Mouse (Mus musculus) forebrain, embryonic 11.5 days (tissue): ENCODE results near the gene Lzts3. TPM values are rescaled to one million over a fixed set of nuclear protein-coding genes. Genes with fewer than 3 reads are reported as not detected.

ENCODE experiments used
- ATAC-seq: fragments of 200-750 bp; cut with Nextera tagmentation; replicated peaks from 2 replicates; pipeline ENCODE4 v1.8.0; 2017; ENCODE audit warnings: moderate TSS enrichment; ENCODE audit not compliant: low FRiP score
- DNase-seq: peaks from one replicate; pipeline ENCODE4 v3.0.0-alpha.2; 2017; ENCODE audit warnings: low spot score
- H3K27ac ChIP-seq: fragments of 300-500 bp; sonication (generic); 2 replicates; pipeline ENCODE4 v1.5.1; 2014; ENCODE audit warnings: low read depth, low read length
- H3K27me3 ChIP-seq: fragments of 300-500 bp; sonication (generic); 2 replicates; pipeline ENCODE4 v1.6.1; 2014; ENCODE audit warnings: mild to moderate bottlenecking, low read length, mixed read lengths; ENCODE audit not compliant: control insufficient read depth, insufficient read depth
- H3K36me3 ChIP-seq: fragments of 300-500 bp; sonication (generic); 2 replicates; pipeline ENCODE4 v1.6.1; 2014; ENCODE audit warnings: mild to moderate bottlenecking, low read length, moderate library complexity, mixed read lengths; ENCODE audit not compliant: control insufficient read depth, insufficient read depth
- H3K4me1 ChIP-seq: fragments of 300-500 bp; sonication (generic); replicated peaks from 2 replicates; pipeline ENCODE4 v1.6.1; 2014; ENCODE audit warnings: low read length, mixed read lengths; ENCODE audit not compliant: control insufficient read depth, insufficient read depth
- H3K4me2 ChIP-seq: fragments of 300-500 bp; sonication (generic); 2 replicates; pipeline ENCODE4 v1.6.1; 2014; ENCODE audit warnings: low read depth, mild to moderate bottlenecking, low read length, moderate library complexity, mixed read lengths; ENCODE audit not compliant: severe bottlenecking
- H3K4me3 ChIP-seq: fragments of 300-500 bp; sonication (generic); 2 replicates; pipeline ENCODE4 v1.5.1; 2014; ENCODE audit warnings: low read depth, low read length
- H3K9ac ChIP-seq: fragments of 300-500 bp; sonication (generic); 2 replicates; pipeline ENCODE4 v1.6.1; 2014; ENCODE audit warnings: low read length
- H3K9me3 ChIP-seq: fragments of 300-500 bp; sonication (generic); 2 replicates; pipeline ENCODE4 v1.6.1; 2016; ENCODE audit warnings: low read length, mixed read lengths; ENCODE audit not compliant: control insufficient read depth
- WGBS: fragments of 180-500 bp; shearing (Covaris S2); extraction: QIAGEN DNeasy Blood & Tissue Kit; methylation state at CpG from one replicate; pipeline ENCODE4 v1.1.7; 2014; 5-methylcytosine and 5-hydroxymethylcytosine counted together
- polyA plus RNA-seq: library from polyadenylated mRNA; unstranded; fragments of >200 nt; fragmentation: Nextera tagmentation; extraction: Ambion mirVana; gene quantifications from 2 replicates; pipeline ENCODE4 v1.2.1, GENCODE M21; 2014

The Lzts3 gene
- polyA plus RNA-seq, 1 experiment from 2014 or later, result 1.6 TPM

DNA sequence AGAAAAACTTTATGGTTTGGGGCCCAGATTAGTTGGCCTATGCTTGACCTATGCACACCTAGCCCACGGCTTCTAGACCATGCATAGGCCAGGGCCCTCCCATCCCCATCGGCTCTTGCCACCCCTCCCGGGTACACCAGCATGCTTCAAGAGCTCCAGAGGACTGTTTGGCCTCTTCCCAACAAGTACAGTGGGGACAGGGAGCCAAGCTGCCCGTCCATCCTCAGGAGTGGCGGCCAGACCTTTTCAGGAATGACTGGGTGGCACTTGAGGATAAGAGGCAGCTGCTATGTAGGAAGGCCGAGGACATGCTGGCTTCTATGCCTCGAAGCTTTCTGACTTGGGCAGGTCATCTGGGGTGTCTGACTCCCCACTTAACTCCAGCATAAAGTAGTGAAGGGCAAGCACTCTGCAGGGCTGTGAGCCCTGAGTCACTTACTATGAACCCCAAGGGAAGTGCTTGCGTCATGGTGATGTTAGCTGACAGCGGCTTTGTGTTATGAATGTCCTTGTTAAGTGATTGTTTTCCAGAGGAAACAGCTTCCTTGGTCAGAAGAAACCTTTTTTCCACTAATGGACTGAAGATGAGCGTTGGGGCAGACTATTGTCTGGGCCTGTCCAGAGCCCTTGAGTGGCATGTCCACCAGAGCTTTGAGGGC is 58.6 kb downstream of the Lzts3 start:
- Histone ChIP-seq H3K9me3 (no peaks in the 10 kb centered on the region), H3K9ac (no peak overlapping the region), H3K27me3 (peaks cover 37% of the 10 kb centered on the region), H3K4me2 (no peak overlapping the region), H3K27ac (no peak overlapping the region), H3K36me3 (no peaks in the 10 kb centered on the region), H3K4me3 (no peak overlapping the region), H3K4me1 (peaks cover 6% of the 10 kb centered on the region; the same call in 1 of the 2 replicates)
- DNase-seq, result no peak
- no peak for ATAC-seq
- WGBS, result 85% methylated on average over 10 of the region's 10 CpGs

Other genes with a start within 250 kb of the Lzts3 start
- gene Cpxm1, start 245.2 kb downstream of the Lzts3 start, polyA plus RNA-seq, result 27.1 and 29.9 TPM in 2 replicates
- not detected in 2 replicates for gene Gm28372, start 237.6 kb downstream of the Lzts3 start, polyA plus RNA-seq
- gene 1700020A23Rik, start 237.5 kb downstream of the Lzts3 start, polyA plus RNA-seq, result not detected in 2 replicates
- gene Tmem239, start 236.3 kb downstream of the Lzts3 start, polyA plus RNA-seq, result not detected in 2 replicates
- 95.8 and 103 TPM in 2 replicates for gene Vps16, start 218.5 kb downstream of the Lzts3 start, polyA plus RNA-seq
- gene Pced1a, start 218.1 kb downstream of the Lzts3 start, polyA plus RNA-seq, result 9.6 and 12.2 TPM in 2 replicates
- gene Ptpra, start 192.5 kb downstream of the Lzts3 start, polyA plus RNA-seq, result 116 and 128 TPM in 2 replicates
- gene Mrps26, start 79.1 kb downstream of the Lzts3 start, polyA plus RNA-seq, result 70.5 and 81.0 TPM in 2 replicates
- gene Oxt, start 66.6 kb downstream of the Lzts3 start, polyA plus RNA-seq, result not detected in 2 replicates
- gene Avp, start 60.2 kb downstream of the Lzts3 start, polyA plus RNA-seq, result not detected in 2 replicates
- 20.5 and 21.5 TPM in 2 replicates for gene Fastkd5, start 12.8 kb downstream of the Lzts3 start, polyA plus RNA-seq
- 17.8 and 21.5 TPM in 2 replicates for gene Ubox5, start 12.8 kb downstream of the Lzts3 start, polyA plus RNA-seq
- 46.8 and 48.5 TPM in 2 replicates for gene Ddrgk1, start 21.9 kb upstream of the Lzts3 start, polyA plus RNA-seq
- 152 and 156 TPM in 2 replicates for gene Itpa, start 24.8 kb upstream of the Lzts3 start, polyA plus RNA-seq
- gene Slc4a11, start 54.7 kb upstream of the Lzts3 start, polyA plus RNA-seq, result 1.2 TPM in 2 replicates